Mouse (Mus musculus): ENCODE measurements around the gene Crlf1.

Crlf1 gene

DNA sequence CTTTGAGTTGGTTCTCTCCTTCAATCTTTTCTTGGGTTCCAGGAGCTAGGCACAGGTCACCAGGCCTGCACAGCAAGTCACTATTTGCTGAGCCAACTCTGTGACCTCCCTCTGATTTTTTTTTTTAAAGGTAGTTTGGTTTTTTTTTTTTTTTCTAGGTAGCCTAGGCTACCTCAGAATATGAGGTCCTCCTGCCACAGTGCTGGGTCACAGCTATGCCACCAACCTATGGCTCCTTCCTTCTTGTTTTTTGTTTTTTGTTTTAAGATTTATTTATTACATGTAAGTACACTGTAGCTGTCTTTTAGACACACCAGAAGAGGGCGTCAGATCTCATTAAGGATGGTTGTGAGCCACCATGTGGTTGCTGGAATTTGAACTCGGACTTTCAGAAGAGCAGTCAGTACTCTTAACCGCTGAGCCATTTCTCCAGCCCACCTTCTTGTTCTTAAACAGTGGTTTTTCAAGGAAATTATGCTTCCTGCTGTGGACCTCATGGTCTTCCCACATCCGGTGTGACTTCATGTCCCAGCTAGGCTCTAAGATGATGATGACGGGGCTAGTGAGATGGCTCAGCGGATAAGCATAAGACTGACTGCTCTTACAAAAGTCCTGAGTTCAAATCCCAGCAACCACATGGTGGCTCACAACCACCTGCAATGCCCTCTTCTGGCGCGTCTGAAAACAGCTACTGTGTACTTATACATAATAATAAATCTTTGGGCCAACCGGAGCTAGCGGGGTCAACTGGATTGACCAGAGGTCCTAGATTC, 56.6 kb downstream of the Crlf1 start:
- no peak for DNase-seq (ENCODE audit: low read depth, low spot score)

DNA sequence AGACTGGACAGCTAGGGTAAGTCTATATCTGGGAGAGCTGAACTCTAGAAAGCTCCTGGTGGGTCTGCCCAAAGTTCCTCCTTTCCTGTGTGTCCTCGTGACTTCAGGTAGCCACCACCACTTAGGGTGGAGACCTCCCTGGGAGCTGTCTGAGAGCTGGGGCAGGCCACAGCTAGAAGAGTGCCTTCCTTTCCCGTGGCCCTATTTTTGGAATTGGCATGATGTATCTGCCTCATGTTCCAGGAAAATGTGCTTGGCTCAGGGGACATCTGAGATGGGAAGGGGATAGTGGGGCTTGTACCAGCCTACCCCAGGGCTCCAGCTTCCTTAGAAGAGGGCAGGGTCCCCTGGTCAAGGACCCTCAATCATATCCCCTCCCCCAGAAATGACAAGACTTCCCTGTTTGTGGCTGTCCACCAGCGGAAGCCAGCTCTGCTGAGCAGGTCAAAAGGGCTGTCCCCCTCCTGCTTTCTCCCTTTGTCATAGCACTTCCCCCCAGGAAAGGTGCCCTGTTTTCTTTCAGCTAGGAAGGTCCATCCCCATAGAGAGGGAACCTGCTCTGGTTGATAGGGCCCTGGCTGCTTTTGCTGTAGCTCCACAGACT, 58.7 kb downstream of the Crlf1 start:
- no peak for DNase-seq (ENCODE audit: low read depth, low spot score)

DNA sequence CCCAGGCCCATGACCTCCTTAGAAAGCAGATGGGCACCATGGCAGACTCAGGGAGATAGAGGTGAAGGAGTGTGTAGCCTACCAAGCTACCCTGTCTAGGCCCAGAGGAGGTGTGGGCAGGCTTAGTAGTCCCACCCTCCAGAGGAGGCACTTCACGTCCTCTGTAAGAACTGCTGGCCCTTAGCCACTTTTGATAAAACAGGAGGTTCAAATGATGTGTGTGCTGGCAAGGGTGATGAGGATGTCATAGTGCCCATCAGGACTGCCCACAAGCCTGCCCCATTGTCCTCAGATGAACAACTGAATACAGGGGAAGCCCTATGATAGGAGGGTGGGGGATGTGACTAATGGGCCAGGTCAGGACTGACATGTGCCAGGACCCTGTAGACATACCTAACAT, 59.9 kb downstream of the Crlf1 start:
- DNase-seq (ENCODE audit: low read depth, low spot score): no peak

Measured in forelimb bud, embryonic 11.5 days (tissue).